In genomic region chr7:47747528-47747927, GRCm38 (mm10) we compare ENCODE assay signal across 28 mouse cellular contexts.
DNase-seq lines count a peak whose midpoint lies in the region; ATAC-seq and TF ChIP-seq lines count a peak whose summit lies in the region.
"Had no signal": no experiment of that assay in that cellular context is flagged by ENCODE, and none has a peak within 500 bp of the region (broad histone marks: within the 10 kb centered on the region; RNA-seq: fewer than 3 reads in every experiment).

No protein-coding gene starts in this region.

- no peak overlapping the region for H3K9ac ChIP-seq in MEL (ENCODE audit: control insufficient read depth, low read depth, low read length, poor library complexity, severe bottlenecking)
- H3K9ac ChIP-seq: embryonic facial prominence, embryonic 13.5 days; embryonic facial prominence, embryonic 15.5 days; forebrain, embryonic 12.5 days; forebrain, embryonic 15.5 days; forebrain, postnatal 0 days had no signal

- no peak for TF ChIP-seq CTCF in MEL (IDR thresholded peaks at IDR 0.05 in 2 of 3, conservative IDR thresholded peaks at IDR 0.05 in 1 of 3; ENCODE audit: control insufficient read depth in 1 of 3, insufficient read depth in 1 of 3, low read depth in 2 of 3, low read length in 3 of 3, poor library complexity in 1 of 3, severe bottlenecking in 1 of 3)

- ATAC-seq in granulocyte monocyte progenitor cell, adult 5-6 weeks (replicated peaks; ENCODE audit: poor library complexity, severe bottlenecking), result peak; percentile 77
- peak; percentile 92 for ATAC-seq in megakaryocyte progenitor cell, adult 5-6 weeks (replicated peaks; ENCODE audit: poor library complexity)
- ATAC-seq: activated CD4-positive, CD25-positive, alpha-beta regulatory T cell, adult 4 months; CD4-positive, CD25-positive, alpha-beta regulatory T cell, adult 4 months; forebrain, embryonic 15.5 days; forebrain, postnatal 0 days; Patski had no signal

- no peak overlapping the region for H3K27ac ChIP-seq in MEL (ENCODE audit: control insufficient read depth, low read depth, low read length)
- H3K27ac ChIP-seq: embryonic facial prominence, embryonic 13.5 days; embryonic facial prominence, embryonic 15.5 days; forebrain, embryonic 10.5 days; forebrain, embryonic 12.5 days; forebrain, embryonic 15.5 days had no signal

- H3K79me2 ChIP-seq in MEL (ENCODE audit: control insufficient read depth, insufficient read depth, low read length, poor library complexity), result no peaks in the 10 kb centered on the region

- H3K9me3 ChIP-seq in MEL (replicated peaks; ENCODE audit: insufficient read depth, low read length), result no peaks in the 10 kb centered on the region
- H3K9me3 ChIP-seq: embryonic facial prominence, embryonic 15.5 days had no signal

- H3K4me1 ChIP-seq in MEL (ENCODE audit: control insufficient read depth in 1 of 2, insufficient read depth in 2 of 2, low read length in 2 of 2), result peaks cover 0 to 2% of the 10 kb centered on the region in 2 experiments; a peak in 2 of 4 replicates
- H3K4me1 ChIP-seq: embryonic facial prominence, embryonic 13.5 days; embryonic facial prominence, embryonic 15.5 days; forebrain, embryonic 10.5 days; forebrain, embryonic 12.5 days; forebrain, embryonic 15.5 days had no signal

- peak; percentile 39 for DNase-seq in MEL (ENCODE audit: low read depth, low spot score)
- DNase-seq in thymus, postnatal 36 days, result no peak
- no peak for DNase-seq in Muller cell, postnatal 12 days (ENCODE audit: inconsistent ontology term)
- no peak for DNase-seq in layer of hippocampus, adult 18-20 months (ENCODE audit: low spot score in 2 of 2)
- DNase-seq: adrenal gland, adult 8-10 months; adrenal gland, postnatal 14 days; adrenal gland, postnatal 36 days; B cell, adult 2 months; cerebellum, adult 11-12 months; cerebellum, adult 2 months; cerebellum, adult 9-10 months; cerebellum, postnatal 10 days; cerebellum, postnatal 25 days; embryo, embryonic 11 days; forebrain, postnatal 0 days had no signal

- H3K36me3 ChIP-seq in MEL (ENCODE audit: control insufficient read depth in 1 of 2, insufficient read depth in 2 of 2, low read length in 2 of 2), result no peaks in the 10 kb centered on the region
- H3K36me3 ChIP-seq: embryonic facial prominence, embryonic 13.5 days; embryonic facial prominence, embryonic 15.5 days; forebrain, embryonic 10.5 days; forebrain, embryonic 12.5 days; forebrain, embryonic 15.5 days; G1E had no signal

- TF ChIP-seq EP300 in MEL (IDR thresholded peaks at IDR 0.05; ENCODE audit: low read depth in 1 of 2, low read length in 2 of 2), result peak; percentile 49 to 57; a peak in 3 of 4 replicates

- H3K4me3 ChIP-seq in MEL (ENCODE audit: control insufficient read depth in 1 of 2, insufficient read depth in 1 of 2, low read depth in 2 of 2, low read length in 2 of 2), result no peak overlapping the region
- H3K4me3 ChIP-seq: embryonic facial prominence, embryonic 13.5 days; embryonic facial prominence, embryonic 15.5 days; erythroblast, embryonic 14.5 days; forebrain, embryonic 10.5 days; forebrain, embryonic 12.5 days; forebrain, embryonic 15.5 days had no signal

- TF ChIP-seq POLR2A in MEL (IDR thresholded peaks at IDR 0.05; ENCODE audit: control insufficient read depth in 1 of 2, insufficient read depth in 1 of 2, low read depth in 1 of 2, low read length in 2 of 2, poor library complexity in 1 of 2), result no peak

- no peak for TF ChIP-seq RAD21 in MEL (IDR thresholded peaks at IDR 0.05; ENCODE audit: low read depth, low read length)

- H3K27me3 ChIP-seq in MEL (ENCODE audit: control insufficient read depth in 1 of 2, insufficient read depth in 2 of 2, low read length in 2 of 2), result no peaks in the 10 kb centered on the region
- H3K27me3 ChIP-seq: CH12.LX; embryonic facial prominence, embryonic 13.5 days; embryonic facial prominence, embryonic 15.5 days; forebrain, embryonic 12.5 days; forebrain, embryonic 15.5 days; Patski had no signal

TF ChIP-seq in MEL, 35 proteins besides CTCF, POLR2A, EP300 and RAD21:
- TF ChIP-seq MXI1 (IDR thresholded peaks at IDR 0.05; ENCODE audit: low read depth, low read length) (no peak), E2F4 (IDR thresholded peaks at IDR 0.05; ENCODE audit: borderline replicate concordance, low read depth, low read length) (no peak), MYC (IDR thresholded peaks at IDR 0.05; ENCODE audit: low read depth, low read length) (no peak), GATA1 (IDR thresholded peaks at IDR 0.05; ENCODE audit: low read depth, low read length) (0 out of 2 replicates have a peak, but pooled peaks have one; percentile 19), RCOR1 (IDR thresholded peaks at IDR 0.05; ENCODE audit: low read depth, low read length) (peak; percentile 85), SIN3A (IDR thresholded peaks at IDR 0.05; ENCODE audit: low read length) (no peak), TAL1 (IDR thresholded peaks at IDR 0.05; ENCODE audit: low read length) (peak; percentile 20; the same call in 1 of the 2 replicates), TCF12 (IDR thresholded peaks at IDR 0.05; ENCODE audit: low read depth, low read length) (peak; percentile 15; the same call in 1 of the 2 replicates)
